Mouse (Mus musculus): Measurements from ENCODE around the gene Ngf.

DNA sequence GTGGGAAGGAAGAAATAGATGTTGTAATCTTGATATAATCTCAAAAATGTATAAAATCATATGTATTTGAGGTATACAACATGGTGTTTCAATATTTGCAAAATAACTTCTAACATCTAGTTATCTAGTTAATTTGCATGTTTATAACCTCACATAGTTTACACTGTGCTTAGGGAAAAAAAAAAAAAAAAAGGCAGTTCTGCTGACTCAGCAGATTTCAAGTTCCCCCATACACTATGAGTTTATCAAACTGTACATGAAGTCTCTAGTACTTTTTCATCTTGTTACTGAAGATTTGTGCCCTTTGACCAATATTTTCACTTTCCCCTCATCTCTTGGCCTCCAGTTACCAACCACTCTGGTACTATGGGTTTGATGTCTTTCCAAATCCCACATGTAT lies 86.9 kb downstream of the Ngf start:
- no peak for TF ChIP-seq EP300 (IDR thresholded peaks at IDR 0.05)
- no peak for TF ChIP-seq CTCF (IDR thresholded peaks at IDR 0.05)
